Mouse (Mus musculus) hindbrain, postnatal 0 days (tissue): ENCODE data around the gene Gabpa. TPM values are rescaled to one million over a fixed set of nuclear protein-coding genes. Genes with fewer than 3 reads are reported as not detected.

Experiments
- ATAC-seq: fragments of 200-750 bp; cut with Nextera tagmentation; 2 replicates; pipeline ENCODE4 v1.8.0; 2017; ENCODE audit warnings: mild to moderate bottlenecking, moderate TSS enrichment, moderate library complexity
- DNase-seq: peaks from one replicate; pipeline ENCODE4 v3.0.0-alpha.2; 2015; ENCODE audit warnings: low spot score
- H3K27ac ChIP-seq: fragments of 300-500 bp; sonication (generic); 2 replicates; pipeline ENCODE4 v1.5.1; 2014; ENCODE audit warnings: mild to moderate bottlenecking
- H3K27me3 ChIP-seq: fragments of 300-500 bp; sonication (generic); 2 replicates; pipeline ENCODE4 v1.6.1; 2014; ENCODE audit warnings: low read length, mixed read lengths; ENCODE audit not compliant: insufficient read depth
- H3K36me3 ChIP-seq: fragments of 300-500 bp; sonication (generic); 2 replicates; pipeline ENCODE4 v1.6.1; 2014; ENCODE audit warnings: low read length, mixed read lengths; ENCODE audit not compliant: insufficient read depth
- H3K4me1 ChIP-seq: fragments of 300-500 bp; sonication (generic); 2 replicates; pipeline ENCODE4 v1.6.1; 2014; ENCODE audit warnings: antibody characterized with exemption, low read length, mixed read lengths; ENCODE audit not compliant: insufficient read depth
- H3K4me2 ChIP-seq: fragments of 300-500 bp; sonication (generic); 2 replicates; pipeline ENCODE4 v1.6.1; 2014; ENCODE audit warnings: low read depth, mild to moderate bottlenecking, low read length, moderate library complexity, mixed read lengths
- H3K4me3 ChIP-seq: fragments of 300-500 bp; sonication (generic); 2 replicates; pipeline ENCODE4 v1.5.1; 2014; ENCODE audit warnings: low read length
- H3K9ac ChIP-seq: fragments of 300-500 bp; sonication (generic); replicated peaks from 2 replicates; pipeline ENCODE4 v1.6.1; 2014; ENCODE audit warnings: mild to moderate bottlenecking, low read length, moderate library complexity, mixed read lengths
- H3K9me3 ChIP-seq: fragments of 300-500 bp; sonication (generic); 2 replicates; pipeline ENCODE4 v1.6.1; 2016; ENCODE audit warnings: low read length, mixed read lengths
- CTCF ChIP-seq: IDR thresholded peaks from 2 replicates; pipeline ENCODE4 v1.5.1; 2016; ENCODE audit warnings: antibody characterized with exemption, control low read depth, low read depth
- WGBS: fragments of 180-500 bp; shearing (Covaris S2); extraction: QIAGEN DNeasy Blood & Tissue Kit; methylation state at CpG from one replicate; pipeline ENCODE4 v1.1.7; 2014; 5-methylcytosine and 5-hydroxymethylcytosine counted together
- polyA plus RNA-seq: library from polyadenylated mRNA; unstranded; fragments of >200 nt; fragmentation: Nextera tagmentation; extraction: Ambion mirVana; gene quantifications from 2 replicates; pipeline ENCODE4 v1.2.1, GENCODE M21; 2015
- total RNA-seq: library from RNA; depleted of rRNA; stranded (reverse); fragments of >200 nt; gene quantifications from 2 replicates; pipeline ENCODE4 v1.2.3, GENCODE M21; 2014; rRNA removed

Gabpa gene
- 14.8 and 20.4 TPM in 2 replicates for total RNA-seq
- 10.6 and 11.8 TPM in 2 replicates for polyA plus RNA-seq

DNA sequence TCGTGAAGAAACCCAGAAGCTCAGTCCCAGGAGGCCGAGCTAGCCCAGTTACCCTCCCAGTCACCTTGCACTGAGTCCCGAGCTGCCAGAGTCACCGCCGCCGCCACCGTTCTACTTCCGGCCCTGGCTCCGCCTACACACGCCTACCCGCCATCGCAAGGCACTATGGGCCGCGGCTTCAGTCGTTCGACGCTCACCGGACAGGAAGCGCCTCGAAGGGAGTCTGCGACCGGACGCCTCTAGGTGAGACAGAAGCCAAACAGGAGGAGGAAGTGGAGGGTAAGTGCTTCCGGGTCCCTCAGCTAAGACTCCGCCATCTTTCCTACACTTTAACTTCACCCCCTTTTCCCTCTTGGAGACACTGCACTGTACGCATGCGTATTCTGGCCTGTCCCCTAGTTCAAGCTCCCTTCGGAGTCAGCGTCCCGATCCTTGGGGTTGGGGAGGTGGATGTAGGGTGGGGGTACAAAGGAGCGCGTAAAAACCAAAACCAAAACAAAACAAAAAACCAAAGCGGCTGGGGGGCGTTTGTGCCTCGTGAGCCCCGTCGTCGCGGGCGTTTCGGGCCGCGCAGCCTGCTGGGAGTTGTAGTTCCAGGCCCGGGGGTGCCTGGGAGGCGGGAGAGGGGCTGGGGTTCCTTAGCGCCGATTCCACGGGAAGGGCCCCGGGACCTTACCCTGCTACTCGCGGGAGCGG, at the start of gene Gabpa:
TSS of gene Gabpa (plus strand) at position 181 of the 696 bp plus-strand sequence.
- DNase-seq, result peak; percentile 97
- Histone ChIP-seq H3K4me1 (peaks cover 3% of the 10 kb centered on the region; the same call in 1 of the 2 replicates), H3K4me3 (peak within 1 kb of the TSS; percentile 100), H3K9me3 (no peaks in the 10 kb centered on the region), H3K27ac (peak within 1 kb of the TSS; percentile 97), H3K27me3 (no peaks in the 10 kb centered on the region), H3K9ac (peak within 1 kb of the TSS; percentile 100), H3K36me3 (peaks cover 2% of the 10 kb centered on the region; the same call in 1 of the 2 replicates), H3K4me2 (peak within 1 kb of the TSS; percentile 63)
- WGBS, result under 1% methylated on average over 51 of the region's 52 CpGs
- peak; percentile 97 for ATAC-seq
- 0 out of 2 replicates have a peak, but pooled peaks have one; percentile 1 for TF ChIP-seq CTCF

DNA sequence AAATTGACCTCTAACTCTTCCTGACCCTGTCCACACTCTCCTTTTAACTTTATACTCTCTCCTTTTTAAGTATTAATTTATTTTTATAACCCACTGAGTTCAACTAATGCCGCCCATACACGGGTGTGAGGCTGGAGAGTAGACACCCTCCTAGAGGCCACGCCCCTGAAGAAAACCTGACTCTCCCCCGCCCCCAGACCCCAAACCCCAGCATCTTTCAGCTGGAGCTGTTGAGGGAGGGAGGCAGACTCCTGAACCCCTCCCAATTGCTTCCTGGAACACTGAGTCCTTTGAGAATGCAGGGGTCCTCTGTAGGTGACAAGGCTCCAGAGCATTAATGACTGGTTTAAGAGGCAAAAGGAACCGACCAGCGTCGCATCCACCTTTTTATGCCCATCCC, 49.8 kb upstream of the Gabpa start:
- no peak overlapping the region for H3K4me2 ChIP-seq
- H3K4me3 ChIP-seq, result no peak overlapping the region
- TF ChIP-seq CTCF, result no peak
- no peak for DNase-seq
- H3K9me3 ChIP-seq, result no peaks in the 10 kb centered on the region
- no peak overlapping the region for H3K27ac ChIP-seq
- H3K9ac ChIP-seq, result no peak overlapping the region
- no peaks in the 10 kb centered on the region for H3K4me1 ChIP-seq
- no peaks in the 10 kb centered on the region for H3K27me3 ChIP-seq
- ATAC-seq, result no peak
- no peaks in the 10 kb centered on the region for H3K36me3 ChIP-seq
- WGBS, result 35% methylated on average over 7 of the region's 7 CpGs

DNA sequence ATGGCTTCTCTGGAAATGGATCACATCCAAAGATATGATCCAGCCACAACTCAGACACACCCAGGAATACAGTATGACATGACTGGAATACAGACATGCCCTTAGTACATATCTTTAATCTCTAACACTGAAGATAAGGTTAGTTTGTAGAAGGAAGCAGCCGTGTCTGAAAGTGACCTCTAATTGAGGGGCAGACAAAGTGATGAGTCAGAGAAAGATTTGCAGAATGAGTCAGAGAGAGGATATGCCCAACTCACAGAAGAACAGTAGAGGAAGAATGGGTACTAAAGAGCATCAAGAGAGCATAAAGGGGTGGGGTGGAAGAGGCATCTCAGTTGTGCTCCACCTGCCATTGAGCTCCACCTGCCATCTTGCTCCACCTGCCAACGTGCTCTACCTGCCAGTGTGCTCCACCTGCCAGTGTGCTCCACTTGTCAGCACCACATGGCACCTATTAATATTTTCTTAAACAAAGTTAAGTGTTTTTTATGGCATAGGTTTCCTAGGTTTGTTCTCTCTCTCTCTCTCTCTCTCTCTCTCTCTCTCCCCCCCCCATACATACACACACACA, 44.0 kb upstream of the Gabpa start:
- Histone ChIP-seq H3K4me1 (no peaks in the 10 kb centered on the region), H3K27me3 (no peaks in the 10 kb centered on the region), H3K4me2 (no peak overlapping the region), H3K27ac (no peak overlapping the region), H3K4me3 (no peak overlapping the region), H3K36me3 (no peaks in the 10 kb centered on the region), H3K9me3 (no peaks in the 10 kb centered on the region), H3K9ac (no peak overlapping the region)
- ATAC-seq, result no peak
- WGBS, result 95% methylated on average over 2 of the region's 2 CpGs
- no peak for TF ChIP-seq CTCF
- no peak for DNase-seq

DNA sequence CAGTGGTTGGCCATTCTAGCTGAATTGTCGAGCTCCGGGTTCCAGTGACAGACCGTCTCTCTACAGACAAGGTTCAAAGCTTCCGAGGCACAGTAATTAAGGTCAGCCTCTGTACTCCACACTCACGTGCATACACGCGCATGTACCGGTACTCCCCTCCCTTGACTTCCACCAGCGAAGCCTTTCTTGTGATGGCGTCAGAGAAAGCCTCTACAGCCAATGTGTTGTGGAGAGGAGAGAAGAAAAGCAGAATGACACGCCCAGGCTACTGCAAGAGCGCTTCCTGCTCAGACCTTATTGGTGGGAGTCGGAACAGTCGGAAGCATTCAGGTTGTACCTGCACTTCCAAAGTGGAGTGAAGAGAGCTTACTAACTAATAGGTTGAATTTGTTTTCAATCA, 41.3 kb upstream of the Gabpa start:
- H3K4me1 ChIP-seq, result no peaks in the 10 kb centered on the region
- DNase-seq (no peak), ATAC-seq (no peak)
- H3K27me3 ChIP-seq, result no peaks in the 10 kb centered on the region
- no peak overlapping the region for H3K9ac ChIP-seq
- no peak overlapping the region for H3K27ac ChIP-seq
- no peak overlapping the region for H3K4me2 ChIP-seq
- no peak overlapping the region for H3K4me3 ChIP-seq
- no peaks in the 10 kb centered on the region for H3K9me3 ChIP-seq
- no peak for TF ChIP-seq CTCF
- 92% methylated on average over 14 of the region's 14 CpGs for WGBS
- no peaks in the 10 kb centered on the region for H3K36me3 ChIP-seq

DNA sequence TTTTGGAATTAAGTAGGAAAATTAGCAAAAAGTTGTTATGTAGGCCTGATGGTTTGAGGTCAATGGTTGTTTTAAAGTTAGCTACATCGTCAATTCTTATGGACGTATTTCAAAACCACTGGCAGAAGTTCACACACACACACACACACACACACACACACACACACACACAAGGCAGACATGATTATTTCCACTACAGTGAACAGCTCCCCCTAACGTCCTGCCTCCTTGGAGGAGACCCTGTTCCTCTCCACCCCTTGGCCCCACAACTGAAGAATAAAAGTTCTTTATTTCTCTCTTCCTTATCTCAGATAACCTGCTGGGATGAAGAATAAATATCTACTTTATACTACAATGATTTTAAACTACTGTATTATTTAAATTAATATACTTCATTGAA, 39.4 kb upstream of the Gabpa start:
- Histone ChIP-seq H3K27ac (no peak overlapping the region), H3K27me3 (no peaks in the 10 kb centered on the region), H3K4me1 (no peaks in the 10 kb centered on the region), H3K36me3 (no peaks in the 10 kb centered on the region), H3K4me3 (no peak overlapping the region), H3K4me2 (no peak overlapping the region), H3K9ac (no peak overlapping the region), H3K9me3 (no peaks in the 10 kb centered on the region)
- WGBS, result 56% methylated on average over 3 of the region's 3 CpGs
- ATAC-seq, result no peak
- no peak for DNase-seq
- TF ChIP-seq CTCF, result no peak

DNA sequence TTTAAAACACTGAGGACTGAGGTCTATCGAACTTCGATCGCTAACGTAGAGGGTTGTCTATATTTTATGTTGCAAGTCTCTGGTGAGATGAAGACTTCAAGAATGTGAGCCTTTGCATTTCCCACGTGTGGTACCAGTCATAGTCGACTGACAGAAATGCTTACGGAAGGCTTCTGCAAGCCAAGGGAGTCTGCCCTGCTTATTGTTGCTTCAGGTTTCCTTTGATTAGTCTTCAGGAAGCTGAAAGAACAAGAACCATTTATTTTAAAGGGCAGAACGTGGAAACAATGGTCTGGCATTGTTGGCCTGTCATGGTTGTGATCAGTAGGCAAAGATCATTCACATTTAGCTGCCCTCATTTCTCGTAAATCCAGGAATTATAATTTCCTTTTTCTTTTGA, 38.0 kb upstream of the Gabpa start:
- 57% methylated on average over 9 of the region's 9 CpGs for WGBS
- Histone ChIP-seq H3K4me1 (no peaks in the 10 kb centered on the region), H3K27ac (no peak overlapping the region), H3K4me3 (no peak overlapping the region), H3K4me2 (no peak overlapping the region), H3K36me3 (no peaks in the 10 kb centered on the region), H3K9me3 (no peaks in the 10 kb centered on the region), H3K9ac (no peak overlapping the region), H3K27me3 (no peaks in the 10 kb centered on the region)
- ATAC-seq (no peak), DNase-seq (no peak)
- TF ChIP-seq CTCF, result no peak

DNA sequence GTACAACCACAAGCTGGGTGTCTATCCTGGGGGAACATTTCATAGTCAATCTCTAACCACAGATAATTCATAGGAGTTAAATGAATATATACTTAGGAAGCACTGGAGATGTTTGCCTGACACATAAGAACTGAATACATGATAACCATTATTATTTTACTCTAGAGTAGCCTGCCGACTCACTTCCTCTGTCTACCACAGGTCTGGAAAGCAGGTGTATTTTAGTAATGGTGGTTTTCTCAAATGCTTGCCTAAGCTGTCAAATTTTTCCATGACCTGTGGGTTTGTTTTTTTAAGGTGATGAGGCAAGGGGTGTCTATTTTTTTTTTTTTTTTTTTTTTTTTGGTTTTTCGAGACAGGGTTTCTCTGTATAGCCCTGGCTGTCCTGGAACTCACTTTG, 34.7 kb upstream of the Gabpa start:
- ATAC-seq (no peak), DNase-seq (no peak)
- WGBS, result 100% methylated on average over 1 of the region's 2 CpGs
- Histone ChIP-seq H3K4me1 (no peaks in the 10 kb centered on the region), H3K36me3 (no peaks in the 10 kb centered on the region), H3K27ac (no peak overlapping the region), H3K4me2 (no peak overlapping the region), H3K9me3 (no peaks in the 10 kb centered on the region), H3K27me3 (no peaks in the 10 kb centered on the region), H3K4me3 (no peak overlapping the region), H3K9ac (no peak overlapping the region)
- no peak for TF ChIP-seq CTCF
